Mouse (Mus musculus): ENCODE measurements around the gene Iqschfp. TPM values are rescaled to one million over a fixed set of nuclear protein-coding genes. Genes with fewer than 3 reads are reported as not detected.
A peak's percentile ranks its signal among the peaks of the same experiment; 100 is the strongest.

Iqschfp gene
- polyA plus RNA-seq, 1 experiment from 2014 or later: not detected

- no peaks in the 10 kb centered on the region for H3K36me3 ChIP-seq (replicated peaks; ENCODE audit: insufficient read depth, low read length)
- no peak for DNase-seq
- peak; percentile 19; the same call in 1 of the 2 replicates for ATAC-seq
- no peaks in the 10 kb centered on the region for H3K9me3 ChIP-seq (ENCODE audit: low read length)
- peak overlapping the region; percentile 12; the same call in 1 of the 2 replicates for H3K27ac ChIP-seq (ENCODE audit: low read depth)
- no peaks in the 10 kb centered on the region for H3K27me3 ChIP-seq (ENCODE audit: insufficient read depth, low read length)
- TF ChIP-seq EP300 (IDR thresholded peaks at IDR 0.05; ENCODE audit: low read depth): no peak
- WGBS (ENCODE audit: insufficient replicate concordance): 43% methylated on average over 12 of the region's 12 CpGs
- H3K4me2 ChIP-seq (ENCODE audit: low read depth, low read length): no peak overlapping the region
- H3K9ac ChIP-seq (replicated peaks): no peak overlapping the region
- peaks cover 9% of the 10 kb centered on the region; the same call in 1 of the 2 replicates for H3K4me1 ChIP-seq (ENCODE audit: insufficient read depth)
- no peak overlapping the region for H3K4me3 ChIP-seq (ENCODE audit: low read depth, low read length)
Measured at GRCm38 (mm10) chr3:68616363-68616762, 724.3 kb downstream of the Iqschfp start.

- ATAC-seq: no peak
Measured at GRCm38 (mm10) chr3:68617708-68618107, 725.7 kb downstream of the Iqschfp start.

GRCm38 (mm10) chr3:68619097-68619496, 727.1 kb downstream of the Iqschfp start:
- DNase-seq (no peak), ATAC-seq (no peak)
- Histone ChIP-seq H3K4me2 (ENCODE audit: low read depth, low read length) (no peak overlapping the region), H3K4me3 (ENCODE audit: low read depth, low read length) (no peak overlapping the region), H3K27me3 (ENCODE audit: insufficient read depth, low read length) (no peaks in the 10 kb centered on the region), H3K9ac (replicated peaks) (no peak overlapping the region), H3K36me3 (replicated peaks; ENCODE audit: insufficient read depth, low read length) (no peaks in the 10 kb centered on the region), H3K9me3 (ENCODE audit: low read length) (no peaks in the 10 kb centered on the region), H3K4me1 (ENCODE audit: insufficient read depth) (peaks cover 9% of the 10 kb centered on the region; the same call in 1 of the 2 replicates), H3K27ac (ENCODE audit: low read depth) (no peak overlapping the region)
- 62% methylated on average over 5 of the region's 5 CpGs for WGBS (ENCODE audit: insufficient replicate concordance)
- TF ChIP-seq CTCF (IDR thresholded peaks at IDR 0.05; ENCODE audit: low read depth): no peak
- no peak for TF ChIP-seq EP300 (IDR thresholded peaks at IDR 0.05; ENCODE audit: low read depth)

More at GRCm38 (mm10) chr3:68617708-68618107, 725.7 kb downstream of the Iqschfp start:
- TF ChIP-seq EP300 (IDR thresholded peaks at IDR 0.05; ENCODE audit: low read depth): no peak
- no peak for TF ChIP-seq CTCF (IDR thresholded peaks at IDR 0.05; ENCODE audit: low read depth)
- Histone ChIP-seq H3K4me3 (ENCODE audit: low read depth, low read length) (no peak overlapping the region), H3K4me2 (ENCODE audit: low read depth, low read length) (no peak overlapping the region), H3K9ac (replicated peaks) (no peak overlapping the region), H3K27me3 (ENCODE audit: insufficient read depth, low read length) (no peaks in the 10 kb centered on the region), H3K27ac (ENCODE audit: low read depth) (no peak overlapping the region), H3K9me3 (ENCODE audit: low read length) (no peaks in the 10 kb centered on the region), H3K36me3 (replicated peaks; ENCODE audit: insufficient read depth, low read length) (no peaks in the 10 kb centered on the region), H3K4me1 (ENCODE audit: insufficient read depth) (peaks cover 9% of the 10 kb centered on the region; the same call in 1 of the 2 replicates)
- WGBS (ENCODE audit: insufficient replicate concordance): 63% methylated on average over 10 of the region's 10 CpGs
- DNase-seq: no peak

- DNase-seq (no peak), ATAC-seq (no peak)
- TF ChIP-seq CTCF (IDR thresholded peaks at IDR 0.05; ENCODE audit: low read depth): no peak
- no peak for TF ChIP-seq EP300 (IDR thresholded peaks at IDR 0.05; ENCODE audit: low read depth)
- Histone ChIP-seq H3K4me1 (ENCODE audit: insufficient read depth) (no peaks in the 10 kb centered on the region), H3K9ac (replicated peaks) (no peak overlapping the region), H3K9me3 (ENCODE audit: low read length) (no peaks in the 10 kb centered on the region), H3K4me2 (ENCODE audit: low read depth, low read length) (no peak overlapping the region), H3K36me3 (replicated peaks; ENCODE audit: insufficient read depth, low read length) (no peaks in the 10 kb centered on the region), H3K27me3 (ENCODE audit: insufficient read depth, low read length) (no peaks in the 10 kb centered on the region), H3K27ac (ENCODE audit: low read depth) (no peak overlapping the region), H3K4me3 (ENCODE audit: low read depth, low read length) (no peak overlapping the region)
- 78% methylated on average over 3 of the region's 3 CpGs for WGBS (ENCODE audit: insufficient replicate concordance)
Measured at GRCm38 (mm10) chr3:68621971-68622370, 729.9 kb downstream of the Iqschfp start.

- Histone ChIP-seq H3K4me3 (ENCODE audit: low read depth, low read length) (no peak overlapping the region), H3K4me1 (ENCODE audit: insufficient read depth) (no peaks in the 10 kb centered on the region), H3K9me3 (ENCODE audit: low read length) (no peaks in the 10 kb centered on the region), H3K9ac (replicated peaks) (no peak overlapping the region), H3K27ac (ENCODE audit: low read depth) (no peak overlapping the region), H3K36me3 (replicated peaks; ENCODE audit: insufficient read depth, low read length) (no peaks in the 10 kb centered on the region), H3K27me3 (ENCODE audit: insufficient read depth, low read length) (no peaks in the 10 kb centered on the region), H3K4me2 (ENCODE audit: low read depth, low read length) (no peak overlapping the region)
- WGBS (ENCODE audit: insufficient replicate concordance): 77% methylated on average over 5 of the region's 5 CpGs
- no peak for ATAC-seq
- no peak for TF ChIP-seq EP300 (IDR thresholded peaks at IDR 0.05; ENCODE audit: low read depth)
- no peak for TF ChIP-seq CTCF (IDR thresholded peaks at IDR 0.05; ENCODE audit: low read depth)
- no peak for DNase-seq
Measured at GRCm38 (mm10) chr3:68623036-68623435, 731.0 kb downstream of the Iqschfp start.

GRCm38 (mm10) chr3:68624471-68624870, 732.4 kb downstream of the Iqschfp start:
- DNase-seq (peak; percentile 21), ATAC-seq (no peak; the same call in 1 of the 2 replicates)
- Histone ChIP-seq H3K4me2 (ENCODE audit: low read depth, low read length) (no peak overlapping the region), H3K9me3 (ENCODE audit: low read length) (no peaks in the 10 kb centered on the region), H3K9ac (replicated peaks) (no peak overlapping the region), H3K27ac (ENCODE audit: low read depth) (no peak overlapping the region), H3K4me3 (ENCODE audit: low read depth, low read length) (no peak overlapping the region), H3K36me3 (replicated peaks; ENCODE audit: insufficient read depth, low read length) (no peaks in the 10 kb centered on the region), H3K4me1 (ENCODE audit: insufficient read depth) (no peaks in the 10 kb centered on the region), H3K27me3 (ENCODE audit: insufficient read depth, low read length) (no peaks in the 10 kb centered on the region)
- TF ChIP-seq EP300 (IDR thresholded peaks at IDR 0.05; ENCODE audit: low read depth): no peak
- TF ChIP-seq CTCF (IDR thresholded peaks at IDR 0.05; ENCODE audit: low read depth): no peak
- 51% methylated on average over 6 of the region's 6 CpGs for WGBS (ENCODE audit: insufficient replicate concordance)

- H3K9me3 ChIP-seq (ENCODE audit: low read length): no peaks in the 10 kb centered on the region
- ATAC-seq: no peak
- 78% methylated on average over 4 of the region's 4 CpGs for WGBS (ENCODE audit: insufficient replicate concordance)
- H3K27me3 ChIP-seq (ENCODE audit: insufficient read depth, low read length): no peaks in the 10 kb centered on the region
- no peak overlapping the region for H3K9ac ChIP-seq (replicated peaks)
- H3K4me1 ChIP-seq (ENCODE audit: insufficient read depth): no peaks in the 10 kb centered on the region
- no peak overlapping the region for H3K4me3 ChIP-seq (ENCODE audit: low read depth, low read length)
- TF ChIP-seq CTCF (IDR thresholded peaks at IDR 0.05; ENCODE audit: low read depth): no peak
- TF ChIP-seq EP300 (IDR thresholded peaks at IDR 0.05; ENCODE audit: low read depth): no peak
- no peak for DNase-seq
- H3K36me3 ChIP-seq (replicated peaks; ENCODE audit: insufficient read depth, low read length): no peaks in the 10 kb centered on the region
- H3K4me2 ChIP-seq (ENCODE audit: low read depth, low read length): no peak overlapping the region
- H3K27ac ChIP-seq (ENCODE audit: low read depth): no peak overlapping the region
Measured at GRCm38 (mm10) chr3:68630261-68630660, 738.2 kb downstream of the Iqschfp start.

Data from liver, postnatal 0 days (tissue).